Mouse (Mus musculus) myocyte (in vitro differentiated cells): ENCODE measurements around the gene Arhgef19.

Source experiments
- CEBPB ChIP-seq: IDR thresholded peaks from 2 replicates; pipeline ENCODE4 v1.6.1; 2011; ENCODE audit warnings: mild to moderate bottlenecking, moderate library complexity; ENCODE audit not compliant: poor library complexity, insufficient read depth, severe bottlenecking
- MAX ChIP-seq: IDR thresholded peaks from one replicate; pipeline ENCODE4 v1.6.1; 2011; ENCODE audit warnings: low read depth, mild to moderate bottlenecking, control low read depth
- MYOD1 ChIP-seq, 3 experiments: IDR thresholded peaks; one replicate each; pipeline ENCODE4 v1.6.1; 2011; ENCODE audit warnings: control low read depth in 2 of 3, low read depth in 2 of 3, mild to moderate bottlenecking in 2 of 3, moderate library complexity in 1 of 3; ENCODE audit not compliant: insufficient read length in 2 of 3, control insufficient read depth in 1 of 3
- MYOG ChIP-seq, 3 experiments: IDR thresholded peaks; one replicate each; pipeline ENCODE4 v1.6.1; 2011; ENCODE audit warnings: control low read depth in 2 of 3, low read depth in 2 of 3, mild to moderate bottlenecking in 2 of 3; ENCODE audit not compliant: insufficient read length in 2 of 3, control insufficient read depth in 1 of 3, insufficient read depth in 1 of 3
- POLR2A ChIP-seq: IDR thresholded peaks from one replicate; pipeline ENCODE4 v1.6.1; 2011; ENCODE audit warnings: low read depth, mild to moderate bottlenecking, control low read depth, moderate library complexity; ENCODE audit not compliant: insufficient read length
- POLR2AphosphoS2 ChIP-seq: IDR thresholded peaks from one replicate; pipeline ENCODE4 v1.6.1; 2011; ENCODE audit warnings: low read depth, control low read depth; ENCODE audit not compliant: insufficient read length
- SRF ChIP-seq: IDR thresholded peaks from one replicate; pipeline ENCODE4 v1.6.1; 2011; ENCODE audit warnings: low read depth; ENCODE audit not compliant: control insufficient read depth, insufficient read length
- TCF12 ChIP-seq: IDR thresholded peaks from one replicate; pipeline ENCODE4 v1.6.1; 2011; ENCODE audit warnings: mild to moderate bottlenecking, control low read depth; ENCODE audit not compliant: poor library complexity, insufficient read depth, severe bottlenecking
- USF1 ChIP-seq: IDR thresholded peaks from one replicate; pipeline ENCODE4 v1.6.1; 2011; ENCODE audit warnings: low read depth, mild to moderate bottlenecking, control low read depth, moderate library complexity

- no peak for TF ChIP-seq POLR2A
- TF ChIP-seq TCF12, result no peak
- TF ChIP-seq USF1, result no peak
- no peak for TF ChIP-seq SRF
- no peak for TF ChIP-seq MYOG (IDR thresholded peaks at IDR 0.05; ENCODE audit: control insufficient read depth in 1 of 3, insufficient read depth in 1 of 3, insufficient read length in 2 of 3, low read depth in 2 of 3)
- TF ChIP-seq MYOD1 (IDR thresholded peaks at IDR 0.05; ENCODE audit: control insufficient read depth in 1 of 3, insufficient read length in 2 of 3, low read depth in 2 of 3), result no peak
- no peak for TF ChIP-seq CEBPB
- no peak for TF ChIP-seq MAX
- no peak for TF ChIP-seq POLR2AphosphoS2
Measured at GRCm38 (mm10) chr4:141243636-141244035, 4.3 kb downstream of the Arhgef19 start.
